Mouse (Mus musculus) kidney, adult 9 months (tissue): ENCODE results near the gene Prss33.
A peak's percentile ranks its signal among the peaks of the same experiment; 100 is the strongest.

Source experiments
- DNase-seq: peaks from one replicate; pipeline ENCODE4 v3.0.0; 2022

Prss33 gene

DNA sequence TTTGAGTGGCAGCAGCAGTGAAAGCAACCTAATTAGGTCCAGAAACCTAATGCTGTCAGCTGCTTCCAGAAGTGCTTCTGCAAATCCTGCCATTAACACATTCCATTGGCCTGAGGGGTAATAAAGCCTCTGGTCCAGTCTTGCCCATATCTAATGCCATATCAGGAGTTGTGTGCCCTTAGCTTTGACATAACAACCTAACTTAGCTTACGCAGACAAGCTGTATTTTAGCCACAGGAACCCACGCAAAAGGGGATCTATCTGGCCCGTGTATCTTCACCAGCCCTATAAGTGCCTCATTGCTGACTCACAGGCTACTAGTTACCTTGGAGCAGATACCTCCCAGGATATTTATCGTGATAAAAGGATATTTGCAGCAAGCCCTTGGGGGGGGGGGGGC is 10.3 kb downstream of the Prss33 start:
- DNase-seq = no peak

- DNase-seq = no peak
Observed at GRCm38 (mm10) chr17:23823614-23824013, 12.2 kb downstream of the Prss33 start.

- DNase-seq = no peak
Observed at GRCm38 (mm10) chr17:23823018-23823417, 12.8 kb downstream of the Prss33 start.

DNA sequence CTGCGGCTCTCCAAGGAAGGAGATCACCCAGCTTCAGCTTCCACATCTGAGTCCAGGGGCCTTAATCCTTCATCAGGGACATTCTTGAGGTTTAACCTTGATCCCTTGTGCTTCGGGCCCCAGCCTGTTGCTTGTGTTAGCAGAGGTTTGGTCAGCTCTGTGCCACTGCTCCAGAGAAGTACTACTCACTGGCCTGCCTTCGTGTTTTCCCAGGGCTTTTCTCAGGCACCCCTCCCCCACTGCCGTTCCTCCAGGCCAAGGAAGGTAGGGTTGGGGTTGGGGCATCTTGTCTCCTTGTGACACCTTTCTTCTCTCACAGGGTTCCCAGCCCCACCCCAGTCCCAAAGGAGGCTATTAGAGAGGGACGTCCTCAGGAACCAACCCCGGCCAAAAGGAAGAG is 13.8 kb downstream of the Prss33 start:
- DNase-seq = no peak

- DNase-seq = no peak
Observed at GRCm38 (mm10) chr17:23820731-23821130, 15.1 kb downstream of the Prss33 start.

- DNase-seq = no peak
Observed at GRCm38 (mm10) chr17:23819235-23819634, 16.6 kb downstream of the Prss33 start.

- DNase-seq = no peak
Observed at GRCm38 (mm10) chr17:23818579-23818978, 17.3 kb downstream of the Prss33 start.

GRCm38 (mm10) chr17:23815641-23816040 is 20.2 kb downstream of the Prss33 start:
- no peak for DNase-seq

DNA sequence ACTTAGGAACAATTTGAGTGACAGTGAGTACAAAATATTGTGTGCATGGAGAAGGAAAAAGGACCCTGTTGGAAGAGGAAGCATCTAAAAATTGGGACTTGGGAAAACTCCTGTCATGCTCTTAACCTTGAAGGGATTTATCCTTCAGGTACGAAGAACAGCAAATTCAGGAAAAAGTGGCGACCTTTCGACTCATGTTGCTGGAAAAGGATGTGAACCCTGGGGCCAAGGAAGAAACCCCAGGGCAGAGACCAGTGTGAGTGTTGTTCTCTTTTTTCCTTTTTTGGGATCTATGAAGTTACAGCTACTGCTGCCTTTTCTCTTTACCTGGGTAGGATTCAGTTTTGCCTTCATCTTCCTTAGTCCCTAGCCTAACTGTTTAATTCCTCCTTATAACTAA is 27.9 kb downstream of the Prss33 start:
- peak; percentile 60 for DNase-seq

DNA sequence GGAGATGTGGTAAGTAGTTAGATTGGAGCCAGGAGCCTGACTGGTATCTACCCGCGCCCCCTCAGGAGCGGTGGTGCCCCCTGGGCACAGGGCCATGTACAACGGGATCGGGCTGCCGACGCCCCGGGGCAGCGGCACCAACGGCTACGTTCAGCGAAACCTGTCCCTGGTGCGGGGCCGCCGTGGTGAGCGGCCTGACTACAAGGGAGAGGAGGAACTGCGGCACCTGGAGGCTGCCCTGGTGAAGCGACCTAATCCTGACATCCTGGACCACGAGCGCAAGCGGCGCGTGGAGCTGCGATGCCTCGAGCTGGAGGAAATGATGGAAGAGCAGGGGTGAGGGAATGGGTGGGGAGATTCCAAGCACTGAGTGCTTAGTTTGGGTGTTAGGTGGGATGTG is 29.0 kb downstream of the Prss33 start:
- DNase-seq = peak; percentile 66

DNA sequence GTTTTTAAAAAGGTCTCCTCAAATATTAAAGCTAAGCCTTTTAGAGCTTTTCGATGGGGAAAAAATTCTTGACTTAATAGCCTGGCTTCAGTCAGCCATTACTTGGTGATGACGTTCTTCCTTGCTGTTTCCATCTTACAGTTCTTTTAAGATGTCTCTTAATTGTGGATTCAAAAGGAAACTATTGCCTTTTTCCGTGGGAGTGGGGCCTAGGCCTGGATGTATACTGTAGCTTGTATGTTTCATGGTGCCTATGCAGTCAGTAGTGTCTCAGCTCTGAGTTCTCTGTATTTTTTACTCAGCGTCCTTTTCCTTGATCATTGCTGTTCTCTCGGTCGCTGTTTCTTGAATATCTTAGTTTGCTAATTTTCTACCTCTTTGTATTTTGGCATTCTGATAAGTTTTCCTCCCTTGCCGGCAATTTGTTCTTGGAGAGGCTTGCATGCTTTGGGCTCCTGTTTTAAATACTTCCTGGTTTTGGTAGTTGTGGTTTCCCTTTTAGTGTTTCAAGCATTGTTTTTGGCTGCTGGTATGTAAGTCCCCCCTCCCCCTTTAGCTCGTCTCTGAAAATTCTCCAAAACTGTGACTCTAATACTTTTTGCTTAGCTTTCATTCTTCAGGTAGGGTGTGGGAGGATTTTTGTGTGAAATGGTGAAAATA is 31.3 kb downstream of the Prss33 start:
- no peak for DNase-seq

GRCm38 (mm10) chr17:23803366-23804041 is 32.4 kb downstream of the Prss33 start:
- peak; percentile 81 for DNase-seq

DNA sequence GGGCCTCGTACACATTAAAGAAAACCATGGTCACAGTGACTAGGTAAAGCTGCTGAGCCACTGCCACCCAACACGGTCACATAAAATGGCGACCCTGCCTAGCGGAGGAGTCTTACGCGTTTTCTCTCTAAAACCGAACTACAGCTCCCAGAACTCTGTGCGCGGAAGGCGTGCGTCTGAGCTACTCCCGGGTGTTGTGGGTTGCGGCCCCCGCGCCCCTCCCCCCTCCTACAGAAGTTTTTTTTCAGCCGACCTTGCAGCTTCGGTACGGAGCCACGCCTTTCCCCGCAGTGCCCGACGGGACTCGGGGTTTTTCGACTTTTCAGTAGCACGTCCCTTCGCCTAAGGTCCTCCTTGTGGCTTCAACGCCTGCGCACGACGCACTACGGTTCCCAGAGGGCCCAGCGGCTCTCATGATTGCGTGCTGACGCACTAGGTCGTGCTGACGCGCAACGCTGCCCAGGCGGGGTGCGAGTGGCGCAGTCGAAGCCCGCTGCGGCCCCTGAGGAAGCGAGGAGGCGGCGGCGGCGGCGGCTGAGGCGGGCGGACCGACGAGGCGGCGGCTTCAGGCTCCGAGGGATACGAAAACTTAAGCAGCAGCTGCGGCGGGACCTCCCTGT is 33.0 kb downstream of the Prss33 start:
- peak; percentile 99 for DNase-seq

DNA sequence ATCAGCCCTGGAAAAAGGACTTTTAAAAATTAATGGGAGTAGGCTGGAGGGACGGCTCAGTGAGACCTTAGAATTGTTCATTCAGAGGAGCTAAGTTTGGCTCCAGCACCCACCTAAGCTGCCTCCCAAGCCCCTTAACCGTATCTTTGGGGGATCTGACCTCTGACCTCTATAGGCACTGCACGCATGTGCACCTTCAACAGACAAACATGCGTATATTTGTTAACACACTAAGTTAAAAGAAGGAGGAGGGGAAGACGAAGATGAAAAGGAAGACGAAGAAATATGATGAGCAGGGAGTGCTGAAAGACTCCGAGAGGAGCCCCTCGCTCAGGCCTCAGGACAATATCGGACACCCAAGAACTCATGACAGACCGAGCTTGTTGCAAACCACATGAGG is 34.2 kb downstream of the Prss33 start:
- DNase-seq = no peak

DNA sequence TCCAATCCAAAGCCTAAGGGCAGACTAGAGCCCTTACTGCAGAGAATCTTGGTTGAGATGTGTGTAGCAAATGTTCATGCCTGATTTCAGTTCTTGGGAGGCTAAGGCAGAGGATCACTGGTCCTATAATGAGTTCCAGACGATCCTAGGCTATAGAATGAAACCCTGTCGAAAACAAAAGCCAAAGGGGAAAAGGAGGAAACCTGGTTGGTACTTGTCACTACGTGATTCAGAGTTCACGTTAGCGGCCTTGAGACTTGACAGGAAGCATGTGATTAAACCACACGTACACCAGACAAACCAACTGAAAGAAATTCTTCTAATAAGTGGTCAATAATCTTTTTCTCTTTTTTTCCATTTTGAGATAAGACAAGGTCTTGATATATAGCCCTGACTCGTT is 38.5 kb downstream of the Prss33 start:
- no peak for DNase-seq

DNA sequence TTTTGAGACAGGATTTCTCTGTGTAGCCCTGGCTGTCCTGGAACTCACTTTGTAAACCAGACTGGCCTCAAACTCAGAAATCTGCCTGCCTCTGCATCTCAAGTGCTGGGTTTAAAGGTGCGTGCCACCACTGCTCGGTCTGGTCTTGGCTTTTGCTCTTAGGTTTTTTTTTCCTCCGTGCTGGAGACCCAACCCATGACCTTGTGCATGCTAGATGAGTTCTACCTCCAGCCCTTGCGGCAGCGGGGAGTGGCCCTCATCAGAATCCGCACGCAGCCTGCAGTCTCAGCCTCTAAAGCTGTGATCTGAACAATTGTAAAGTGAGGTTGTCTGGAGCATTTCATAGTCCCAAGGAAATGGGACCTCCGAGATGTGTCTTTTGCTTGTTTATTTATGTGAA is 40.5 kb downstream of the Prss33 start:
- no peak for DNase-seq

GRCm38 (mm10) chr17:23791079-23791357 is 44.8 kb downstream of the Prss33 start:
- no peak for DNase-seq

- peak; percentile 44 for DNase-seq
Observed at GRCm38 (mm10) chr17:23790269-23791078, 45.4 kb downstream of the Prss33 start, which contains the start of gene Srrm2. Gene Srrm2 (plus strand): TSS chr17:23790532.

DNA sequence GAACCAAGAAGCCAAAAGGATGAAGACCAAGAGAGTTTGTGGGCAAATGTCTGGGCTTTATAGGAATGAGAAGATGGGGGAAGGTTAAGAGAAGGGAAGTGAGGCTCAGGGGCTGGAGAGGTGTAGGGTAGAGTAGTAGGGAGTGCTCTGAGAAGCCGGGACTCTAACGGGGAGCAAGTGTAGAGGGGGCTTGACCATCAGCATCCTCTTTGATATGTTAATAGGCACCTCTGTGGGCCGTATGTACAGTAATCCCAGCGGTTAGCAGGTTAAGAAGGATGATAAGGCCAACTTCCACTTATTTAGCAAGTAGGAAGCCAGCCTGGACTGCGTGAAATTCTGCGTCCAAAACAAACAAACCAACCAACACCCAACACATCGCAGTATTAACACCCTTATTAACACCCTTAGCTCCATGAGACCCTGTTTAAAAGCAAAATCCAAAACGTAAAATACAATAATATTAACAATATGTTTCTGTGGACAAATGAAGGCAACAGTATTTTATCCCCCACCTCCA is 46.0 kb downstream of the Prss33 start:
- DNase-seq = no peak

DNA sequence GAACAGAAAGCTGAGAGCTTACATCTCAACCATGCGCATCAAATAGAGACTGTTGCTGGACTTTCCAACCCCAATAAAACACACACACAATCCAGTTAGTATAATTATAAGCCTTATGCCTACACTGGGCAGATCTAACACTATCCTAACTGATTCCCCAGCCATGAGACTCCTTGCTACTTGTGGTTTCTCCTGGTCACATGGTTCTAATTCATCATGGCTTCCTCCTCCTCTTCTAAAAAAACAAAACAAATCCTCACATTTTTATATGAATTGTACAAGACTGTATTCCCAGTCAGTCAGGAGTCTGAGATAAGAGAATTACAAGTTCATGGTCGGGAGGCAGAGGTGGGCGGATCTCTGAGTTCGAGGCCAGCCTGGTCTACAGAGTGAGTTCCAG is 46.9 kb downstream of the Prss33 start:
- no peak for DNase-seq

DNA sequence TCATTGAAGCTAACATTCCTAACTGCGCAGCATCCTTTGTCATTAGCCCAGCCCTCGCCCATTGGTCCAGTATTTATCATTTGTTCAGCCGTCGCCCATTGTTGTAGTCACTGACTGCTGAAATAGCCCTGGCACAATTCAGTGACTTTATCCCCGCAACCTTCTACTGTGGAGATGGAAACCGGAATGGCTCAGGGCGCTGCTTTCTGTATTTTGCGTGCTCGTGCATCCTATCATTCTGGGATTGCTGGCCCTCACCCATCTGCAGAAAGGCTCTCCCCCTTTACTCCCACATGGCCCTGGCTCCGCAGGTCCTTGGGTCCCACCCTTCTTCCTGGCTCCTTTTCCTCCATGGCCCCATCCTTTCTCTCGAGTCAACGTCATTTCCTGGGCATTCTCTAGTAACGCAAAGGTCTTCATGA is 49.3 kb downstream of the Prss33 start:
- no peak for DNase-seq

- DNase-seq = peak; percentile 88
Observed at GRCm38 (mm10) chr17:23785561-23786471, 50.0 kb downstream of the Prss33 start, which contains the start of gene Flywch2. Gene Flywch2 (minus strand): TSS chr17:23786081.
